Mouse (Mus musculus) right cerebral cortex, adult 2 months (tissue): ENCODE results near the gene Pip5k1b.

Experiments
- DNase-seq, 2 experiments: peaks; one replicate each; pipeline ENCODE4 v3.0.0; 2021 to 2022; ENCODE audit warnings: low spot score in 2 of 2

Gene Pip5k1b

DNA sequence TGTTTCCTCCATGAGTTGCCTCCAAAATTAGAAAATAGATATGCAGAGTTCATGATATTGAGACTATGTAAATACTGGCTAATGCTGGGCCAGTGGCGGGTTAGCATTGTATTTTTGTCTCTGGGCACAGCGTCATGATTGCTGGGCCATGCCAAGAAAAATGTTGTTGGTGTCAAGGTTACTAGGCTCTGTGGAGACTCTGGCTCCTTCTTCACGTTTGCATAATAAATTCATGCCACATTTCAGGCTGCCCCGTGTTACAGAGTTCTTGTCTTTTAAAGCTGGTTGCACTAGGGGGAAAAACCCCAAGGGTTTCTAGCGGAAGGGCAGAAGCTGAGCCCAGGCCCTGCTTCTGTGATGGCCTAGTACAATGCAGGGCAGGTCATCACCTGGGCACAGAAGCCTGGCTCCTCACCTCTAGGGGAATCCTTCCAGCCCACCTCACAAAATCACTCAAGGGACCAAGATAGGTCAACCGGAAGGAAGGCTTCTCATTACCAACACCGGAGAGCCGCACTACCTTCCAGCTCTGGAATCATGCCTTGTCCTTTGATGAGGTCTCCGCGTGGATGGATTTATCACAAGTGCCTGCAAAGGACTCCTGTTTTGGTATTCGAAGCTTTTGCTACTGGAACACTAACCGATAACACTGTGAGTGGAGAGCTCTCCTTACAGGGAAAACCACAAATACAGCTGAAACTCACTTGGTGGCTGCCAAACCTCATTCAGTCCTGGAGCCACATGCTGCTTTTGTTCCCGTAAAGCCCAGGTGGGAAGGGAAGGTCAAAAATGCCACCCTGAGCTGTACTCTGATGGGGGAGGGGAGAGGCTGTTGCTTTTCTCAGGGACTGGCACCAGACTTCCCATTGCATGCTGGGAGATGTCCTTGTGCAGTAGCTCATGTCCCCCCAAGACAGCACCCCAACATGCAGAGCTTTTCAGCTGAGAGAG, 248.1 kb downstream of the Pip5k1b start:
- peak in 1 of 2 experiments; percentile 15 for DNase-seq

DNA sequence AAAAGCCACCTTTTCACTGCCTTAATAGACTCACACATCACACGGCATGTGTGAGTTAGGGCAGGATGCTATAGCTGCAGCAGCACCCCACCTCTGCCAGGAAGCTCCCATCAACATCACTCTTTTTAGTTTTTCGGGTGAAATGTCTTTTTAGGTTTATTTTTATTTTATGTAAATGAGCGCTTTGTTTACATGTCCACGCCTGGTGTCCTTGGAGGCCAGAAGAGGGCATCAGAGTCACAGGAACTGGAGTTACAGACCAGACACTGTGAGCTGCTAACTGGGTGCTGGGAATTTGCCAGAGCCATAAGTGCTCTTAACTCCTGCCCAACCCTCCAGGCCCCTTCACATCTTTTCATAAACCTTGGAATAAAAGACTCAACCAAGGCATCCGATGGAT, 249.3 kb downstream of the Pip5k1b start:
- no peak for DNase-seq

DNA sequence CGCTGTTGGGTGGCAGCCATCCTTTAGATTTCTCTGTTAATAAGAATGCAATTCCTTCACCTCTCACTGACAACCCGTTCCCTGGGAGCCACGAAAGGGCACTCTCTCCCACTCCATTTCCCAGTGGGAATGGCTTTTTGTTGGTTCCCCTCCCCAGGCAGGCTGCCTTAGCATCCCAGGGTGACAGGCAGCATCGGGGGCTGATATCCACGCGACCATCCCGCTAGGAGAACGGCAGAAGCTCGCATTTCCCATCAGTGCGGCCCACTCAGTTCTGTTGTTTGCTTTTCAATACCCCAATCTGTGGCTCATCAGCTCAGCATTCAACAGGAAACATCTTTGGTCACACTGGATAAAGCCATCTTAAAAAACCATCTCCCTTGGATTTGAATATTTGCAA, 253.5 kb downstream of the Pip5k1b start:
- no peak for DNase-seq

DNA sequence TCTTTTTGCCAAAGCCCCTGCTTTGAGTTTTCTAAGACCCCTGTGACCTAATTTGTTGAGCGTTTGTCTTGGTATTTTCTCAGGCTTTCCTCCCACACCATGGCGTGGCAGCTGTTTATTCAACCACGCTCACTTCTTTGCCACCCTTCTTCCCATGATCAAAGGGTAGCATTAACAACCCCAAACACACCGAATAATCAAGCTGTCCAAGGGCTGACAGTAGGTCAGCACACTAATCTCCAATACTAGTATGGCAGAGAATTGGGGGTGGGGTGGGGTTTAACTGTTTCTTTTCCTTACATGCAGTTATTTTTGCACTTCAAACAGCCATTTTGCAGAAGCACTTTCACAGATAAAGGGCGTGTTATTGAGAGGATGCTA, 253.9 kb downstream of the Pip5k1b start:
- DNase-seq: no peak

DNA sequence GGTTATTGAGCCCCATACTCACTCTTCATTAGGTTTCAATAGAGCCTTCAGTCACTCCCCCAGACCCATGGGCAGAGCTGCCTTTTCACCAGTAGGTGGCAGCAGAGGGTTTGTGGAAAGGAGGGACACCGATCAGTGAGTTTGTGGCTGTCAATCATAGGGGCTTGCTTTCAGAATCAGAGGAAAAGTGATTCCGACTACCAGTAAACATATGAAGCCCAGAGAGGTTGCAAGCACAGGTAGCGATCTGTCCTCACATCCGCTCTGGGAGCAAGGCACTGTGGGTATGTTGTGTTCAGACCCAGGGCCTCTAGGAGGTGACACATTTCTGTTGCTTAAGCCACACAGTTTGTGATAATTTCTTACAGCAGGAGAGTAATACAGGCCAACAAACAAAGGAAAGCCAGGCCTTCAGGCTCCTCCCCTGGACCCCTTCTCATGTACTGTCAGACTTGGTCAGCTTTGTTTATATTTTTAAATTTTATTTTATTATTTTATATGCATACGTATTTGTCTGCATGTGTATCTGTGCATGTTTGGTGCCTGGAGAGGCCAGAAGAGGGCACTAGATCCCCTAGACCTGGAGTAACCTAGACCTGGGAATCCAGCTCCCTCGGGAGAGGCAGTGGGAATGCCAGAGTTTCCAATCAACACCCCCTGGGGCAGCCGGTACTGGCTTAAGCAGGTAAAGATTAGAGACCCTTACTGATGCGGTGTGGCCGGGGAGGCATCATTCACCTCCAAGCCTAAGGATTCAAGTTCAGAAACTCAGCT, 254.5 kb downstream of the Pip5k1b start:
- DNase-seq: peak; percentile 62 to 67

DNA sequence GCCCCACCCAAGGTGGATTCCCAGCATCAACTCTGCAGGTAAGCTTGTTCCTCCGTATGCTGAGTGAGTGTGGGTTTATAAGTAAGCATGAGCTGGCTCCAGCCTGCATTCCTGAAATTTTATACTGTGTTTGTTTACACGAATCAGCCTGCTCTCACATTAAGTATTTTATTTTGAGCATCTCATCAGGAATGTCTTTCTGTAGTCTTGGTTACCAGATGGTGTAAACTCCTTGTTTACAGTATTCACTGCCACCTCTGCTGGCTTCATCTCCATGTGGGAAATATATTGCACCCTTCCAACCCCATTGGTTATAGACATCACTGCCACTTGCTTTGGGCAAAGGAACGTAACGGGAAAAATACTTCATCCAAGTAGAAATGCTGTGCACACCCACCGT, 262.1 kb downstream of the Pip5k1b start:
- no peak for DNase-seq

DNA sequence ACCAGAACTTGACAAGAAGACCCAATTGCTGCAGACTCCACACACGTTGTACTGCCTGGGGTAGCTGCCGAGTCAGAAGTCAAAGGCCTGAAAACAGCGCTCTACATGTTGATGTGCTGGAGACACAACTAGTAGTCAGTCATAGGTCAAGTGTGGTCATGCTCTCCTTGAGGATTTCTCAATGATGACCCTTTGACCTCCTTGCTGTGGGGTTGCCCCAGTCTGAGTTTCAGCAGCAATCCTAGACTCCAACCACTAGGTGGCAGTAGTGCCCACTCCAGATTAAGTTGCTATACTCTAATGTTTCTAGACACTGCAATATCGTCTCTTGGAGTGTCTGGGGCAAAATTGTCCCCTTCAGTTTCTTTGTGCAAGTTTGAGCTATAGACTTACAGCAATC, 271.5 kb downstream of the Pip5k1b start:
- peak in 1 of 2 experiments; percentile 50 for DNase-seq

DNA sequence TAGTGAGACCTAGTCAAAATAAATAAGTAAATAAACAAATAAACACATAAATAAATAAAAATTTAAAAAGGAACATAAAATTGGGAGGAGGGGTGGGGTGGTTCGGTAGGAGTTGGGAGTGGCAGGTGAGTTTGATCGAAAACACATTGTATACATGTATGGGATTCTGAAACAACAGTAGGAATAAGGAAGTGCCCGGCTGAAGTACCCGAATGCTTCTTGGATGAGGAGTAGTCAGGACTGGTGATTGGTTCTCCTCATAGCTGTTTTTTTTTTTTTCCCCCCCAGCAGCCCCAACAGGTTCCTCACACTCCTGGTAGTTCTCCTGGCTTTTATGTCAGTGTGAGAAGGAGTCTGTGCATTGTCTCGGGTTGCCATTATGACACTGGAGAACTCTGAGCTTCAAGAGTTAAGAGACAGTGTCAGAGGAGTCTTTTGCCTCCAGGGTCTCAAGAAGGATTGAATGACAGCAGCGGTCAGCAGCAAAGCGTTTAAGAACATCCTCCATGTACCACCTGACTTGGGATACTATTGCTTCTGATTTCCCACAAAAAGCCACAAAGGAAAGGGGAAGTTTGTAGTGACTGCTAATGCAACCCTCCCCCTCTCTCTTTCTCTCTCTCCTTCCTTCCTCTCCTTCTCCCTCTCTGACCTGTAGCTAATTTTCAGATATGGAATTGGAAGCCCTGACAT, 274.2 kb downstream of the Pip5k1b start:
- no peak for DNase-seq

DNA sequence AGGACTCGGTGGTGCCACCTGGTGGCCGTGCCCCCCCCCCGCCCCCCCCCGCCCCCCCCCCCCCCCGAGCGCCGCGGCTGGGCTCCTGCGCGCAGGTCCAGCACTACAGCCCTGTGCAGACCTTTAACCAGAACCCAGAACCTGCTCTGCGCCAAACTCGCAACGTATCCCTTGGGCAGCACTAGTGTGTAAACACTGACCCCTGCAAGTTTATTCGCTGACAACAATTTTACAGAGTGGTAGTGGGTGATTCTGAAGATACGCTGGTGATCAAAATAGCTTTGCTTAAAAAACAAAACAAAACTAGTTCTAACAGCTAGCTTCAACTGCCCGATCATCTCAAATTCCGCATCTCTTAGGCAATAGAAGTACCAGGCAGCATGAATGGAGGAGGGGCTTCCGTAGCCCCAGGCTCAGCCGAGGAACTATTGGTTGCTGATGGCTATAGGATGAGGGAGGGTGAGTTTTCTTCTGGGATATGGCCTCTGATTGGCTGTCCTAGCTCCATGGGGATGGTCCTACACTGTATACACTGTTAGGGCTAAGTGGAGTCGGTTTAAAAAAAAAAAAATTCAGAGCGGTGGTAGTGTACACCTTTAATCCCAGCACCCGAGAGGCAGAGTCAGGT, 275.0 kb downstream of the Pip5k1b start, which contains the start of gene Fxn:
Gene Fxn (minus strand): TSS at position 5 of the 628 bp plus-strand sequence.
- peak; percentile 21 to 34 for DNase-seq

DNA sequence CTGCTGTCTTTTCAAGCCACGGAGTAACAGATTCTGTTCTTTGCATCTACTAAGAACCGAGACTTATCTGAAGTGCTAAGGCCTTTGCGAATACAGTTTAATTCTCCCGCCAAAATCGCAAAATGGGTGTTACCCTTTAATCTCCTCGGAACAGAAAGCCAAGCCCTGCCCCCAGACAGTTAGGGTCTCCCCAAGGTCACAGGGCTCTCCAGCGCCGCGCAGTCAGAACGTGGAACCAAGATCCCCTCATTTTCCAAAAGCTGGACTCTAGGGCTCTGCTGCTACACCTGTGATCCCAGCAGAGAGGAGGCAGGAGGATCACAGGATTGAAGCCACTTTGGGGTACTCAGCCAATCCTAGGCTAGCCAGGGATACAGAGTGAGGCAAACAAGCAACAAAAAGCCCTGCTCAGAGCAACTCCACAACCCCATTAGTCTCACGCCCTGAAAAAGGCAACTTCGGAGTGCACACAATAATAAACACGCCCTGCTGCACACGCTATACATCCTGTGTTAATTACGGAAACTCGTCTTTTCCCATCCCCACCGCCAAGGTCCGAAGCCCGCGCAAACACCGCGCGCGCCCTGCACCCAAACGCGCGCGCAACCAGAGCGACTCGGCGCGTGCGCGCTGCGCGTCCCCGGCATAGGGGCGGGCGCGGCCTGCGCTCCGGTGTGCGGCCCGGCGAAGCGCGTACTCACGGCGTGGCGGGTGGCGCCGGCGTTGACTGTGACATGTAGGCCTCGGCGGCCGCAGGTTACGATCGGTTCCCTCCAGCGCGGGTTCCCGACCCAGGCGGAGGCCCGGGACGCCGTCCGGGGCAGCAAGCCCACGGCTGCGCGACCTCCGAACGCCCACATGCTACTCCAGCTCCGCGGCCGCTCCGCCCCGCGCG, 275.7 kb downstream of the Pip5k1b start:
- DNase-seq: peak; percentile 64 to 76

DNA sequence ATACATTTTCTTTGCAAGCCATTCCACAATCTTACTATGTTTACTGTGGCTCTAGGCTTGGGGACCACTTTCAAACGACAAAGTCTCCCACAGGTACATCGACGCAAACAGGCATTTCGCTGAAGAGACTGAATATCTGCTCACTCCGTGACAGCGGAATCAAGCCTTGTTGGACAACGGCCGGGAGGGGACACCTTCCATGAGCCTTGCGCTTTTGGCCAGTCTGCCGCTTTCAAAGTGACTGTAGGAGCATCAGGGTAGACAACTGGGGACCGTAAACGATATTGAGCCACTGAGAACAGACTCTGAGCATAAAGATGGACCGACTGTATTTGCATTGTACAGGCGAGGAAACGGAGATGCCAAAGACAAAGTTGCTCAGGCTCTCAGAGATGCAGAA, 276.8 kb downstream of the Pip5k1b start:
- no peak for DNase-seq

DNA sequence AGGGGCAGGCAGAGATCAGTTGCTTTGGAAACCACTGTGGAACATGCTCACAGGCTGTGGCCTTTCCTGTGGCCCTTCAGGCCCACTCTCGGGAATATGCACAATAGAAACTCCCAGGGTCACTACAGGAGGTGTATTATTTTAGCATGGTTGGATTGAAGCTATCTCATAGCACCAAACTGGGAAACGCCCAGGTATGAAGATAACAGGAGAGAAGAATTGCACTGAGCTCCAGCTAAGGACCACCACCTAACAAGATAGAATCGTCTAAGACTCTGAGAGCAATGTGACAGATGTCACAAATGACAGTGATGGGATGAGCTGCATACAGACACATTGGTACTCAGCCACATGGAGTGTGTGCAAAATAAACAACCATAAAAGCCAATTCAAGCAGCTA, 281.4 kb downstream of the Pip5k1b start:
- DNase-seq: no peak

DNA sequence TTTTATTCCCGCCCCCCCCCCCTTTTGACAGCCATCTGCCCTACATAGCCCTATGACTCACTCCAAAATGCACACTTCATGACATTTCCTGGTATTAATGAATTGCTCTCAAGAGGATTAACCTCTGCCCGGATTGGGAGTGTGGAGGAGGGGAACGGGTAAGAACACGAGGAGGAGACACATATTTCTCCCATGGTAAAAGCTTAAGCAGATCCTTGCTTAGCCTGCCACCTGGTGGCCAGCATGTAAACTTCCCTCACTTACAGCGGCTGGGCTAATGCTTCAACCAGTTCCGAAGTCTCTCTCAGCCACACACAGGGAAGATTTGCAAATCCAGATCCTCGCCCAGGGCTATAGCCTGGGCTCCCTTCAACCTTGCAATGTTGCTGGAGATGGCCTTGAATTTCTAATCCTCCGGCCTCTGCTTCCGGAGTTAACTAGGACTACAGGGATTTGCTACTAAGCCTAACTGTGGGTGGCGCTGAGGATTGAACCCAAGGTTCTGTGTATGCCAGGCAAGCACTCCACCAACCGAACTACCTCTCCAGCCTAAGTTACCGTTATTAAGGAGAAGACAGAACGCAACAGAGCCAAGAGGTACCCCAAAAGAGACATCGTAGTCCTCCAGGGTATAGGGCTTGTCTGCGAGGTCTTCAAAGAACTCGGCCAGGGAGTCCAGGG, 283.8 kb downstream of the Pip5k1b start:
- DNase-seq: peak; percentile 72 to 87

DNA sequence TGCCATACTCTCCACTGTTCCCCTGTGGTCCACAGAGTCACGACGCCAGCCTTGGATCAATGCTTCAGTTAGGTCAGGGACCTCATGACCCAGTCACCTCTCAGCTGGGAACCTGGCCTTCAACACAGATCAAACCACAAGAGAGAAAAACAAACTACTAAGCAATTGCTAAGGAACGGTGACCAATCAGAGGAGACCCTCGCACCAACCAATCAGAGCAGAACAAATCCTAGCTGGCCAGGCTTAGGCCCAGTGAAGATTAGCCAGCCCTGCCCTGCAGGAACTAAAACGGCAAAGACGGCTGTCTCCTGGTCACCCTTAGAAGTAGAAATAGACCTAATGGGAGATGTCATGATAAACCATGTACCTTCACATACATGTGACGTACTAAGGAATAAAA, 284.3 kb downstream of the Pip5k1b start:
- DNase-seq: peak; percentile 18 to 27

DNA sequence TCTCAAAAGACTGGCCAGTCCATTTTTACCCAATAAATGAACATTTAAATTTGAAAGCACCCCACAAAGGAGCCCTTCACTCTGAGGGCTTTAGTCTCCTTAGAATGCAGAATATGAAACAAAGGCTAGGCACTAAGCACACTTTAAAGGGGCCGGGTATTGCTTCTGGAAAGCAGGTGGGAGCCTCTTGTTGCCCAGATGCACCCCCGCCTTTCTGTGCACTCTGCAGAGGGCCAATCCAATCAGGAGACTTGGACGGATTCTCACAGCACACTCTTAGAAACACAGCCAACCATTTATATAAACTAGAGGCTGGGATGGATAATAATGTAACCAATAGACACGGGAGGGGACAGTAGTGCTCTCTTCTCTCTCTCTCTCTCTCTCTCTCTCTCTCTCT, 287.1 kb downstream of the Pip5k1b start:
- no peak for DNase-seq

DNA sequence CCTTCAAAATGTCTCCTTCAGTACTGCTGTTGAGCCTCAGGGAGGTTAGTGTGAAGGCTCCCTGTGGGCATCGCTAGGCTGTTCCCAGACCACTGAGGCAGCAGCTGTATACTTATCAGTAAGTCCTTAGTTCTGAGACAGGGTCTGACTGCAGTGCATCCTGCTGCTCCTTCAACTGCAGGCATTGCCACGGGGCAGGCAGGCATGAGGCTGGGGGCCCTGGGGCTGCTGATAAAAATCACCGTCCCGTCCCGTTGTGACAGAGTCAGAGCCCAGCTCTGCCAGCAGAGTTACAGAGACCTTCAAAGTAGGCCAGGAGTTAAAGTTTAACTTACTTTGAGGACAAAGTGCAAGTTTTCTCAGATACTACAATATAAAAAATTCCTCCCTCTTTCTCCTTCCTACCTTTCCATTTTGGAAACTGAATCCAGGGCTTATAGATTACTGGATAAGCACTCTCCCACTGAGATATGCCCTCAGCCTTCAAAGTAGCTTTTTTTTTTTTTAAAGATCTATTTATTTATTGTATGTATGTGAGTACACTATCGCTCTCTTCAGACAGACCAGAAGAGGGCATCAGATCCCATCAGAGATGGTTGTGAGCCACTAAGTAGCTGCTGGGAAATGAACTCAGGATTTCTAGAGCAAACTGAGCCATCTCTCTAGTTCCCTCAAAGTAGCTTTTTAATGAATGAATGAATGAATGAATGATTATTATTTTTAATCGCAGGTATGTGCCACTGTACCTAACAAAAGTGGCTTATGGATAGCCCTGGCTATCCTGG, 289.4 kb downstream of the Pip5k1b start:
- DNase-seq: no peak

DNA sequence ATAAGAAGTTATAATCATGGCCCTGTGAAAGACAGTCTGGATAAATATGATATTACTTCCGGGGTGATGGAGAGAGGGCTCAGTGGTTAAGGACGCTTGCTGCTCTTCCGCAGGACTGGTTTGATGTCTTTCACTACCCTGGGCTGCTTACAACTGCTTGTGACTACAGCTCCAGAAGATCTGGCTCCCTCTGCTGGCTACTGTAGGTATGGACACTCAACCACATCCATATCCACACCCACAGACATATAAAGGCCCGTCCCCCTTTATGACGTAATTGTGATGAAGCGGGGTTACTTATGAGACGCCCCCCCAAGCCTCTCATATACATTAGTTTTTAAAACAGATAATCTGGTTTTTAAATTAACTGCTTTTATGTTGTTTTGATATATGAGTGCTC, 290.7 kb downstream of the Pip5k1b start:
- peak; percentile 88 to 89 for DNase-seq

DNA sequence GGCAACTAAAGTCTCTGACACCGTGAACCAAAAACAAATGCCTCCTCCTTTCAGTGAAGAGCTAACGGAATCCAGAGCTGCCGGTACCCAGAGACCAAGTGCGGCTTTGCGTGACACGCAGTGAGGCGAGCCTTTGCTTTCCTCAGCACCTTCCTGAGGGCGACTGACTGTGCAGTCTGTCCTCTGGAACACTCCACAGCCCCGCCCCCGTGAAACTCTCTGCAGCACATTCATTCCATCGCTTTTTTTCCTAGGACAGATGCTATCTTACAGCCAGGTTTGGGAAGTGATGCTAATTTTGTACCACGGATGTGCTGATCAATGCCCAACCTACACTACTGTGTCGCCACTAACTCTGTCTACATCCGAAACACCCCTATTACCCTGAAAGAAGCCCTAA, 292.9 kb downstream of the Pip5k1b start:
- DNase-seq: peak in 1 of 2 experiments; percentile 11
